Mouse (Mus musculus) retina, adult 2 months (tissue): ENCODE measurements around the gene Pik3ip1.

Experiments
- DNase-seq: peaks from one replicate; pipeline ENCODE4 v3.0.0-alpha.2; 2012; ENCODE audit warnings: low read depth, low spot score

Pik3ip1 gene

GRCm38 (mm10) chr11:3329891-3330451 is at the start of gene Pik3ip1:
Pik3ip1 (plus strand) TSS chr11:3330401.
- no peak for DNase-seq

GRCm38 (mm10) chr11:3282887-3283286 is 47.3 kb upstream of the Pik3ip1 start:
- no peak for DNase-seq

GRCm38 (mm10) chr11:3283645-3284044 is 46.6 kb upstream of the Pik3ip1 start:
- no peak for DNase-seq

- DNase-seq, result no peak
Measured at GRCm38 (mm10) chr11:3285940-3286339, 44.3 kb upstream of the Pik3ip1 start.

- DNase-seq, result no peak
Measured at GRCm38 (mm10) chr11:3287131-3287530, 43.1 kb upstream of the Pik3ip1 start.

GRCm38 (mm10) chr11:3287921-3288320 is 42.3 kb upstream of the Pik3ip1 start:
- no peak for DNase-seq

- no peak for DNase-seq
Measured at GRCm38 (mm10) chr11:3288521-3289301, 41.5 kb upstream of the Pik3ip1 start, which contains the start of gene Patz1. Patz1 (plus strand) TSS chr11:3288874.

GRCm38 (mm10) chr11:3289302-3289802 is 40.8 kb upstream of the Pik3ip1 start:
- DNase-seq, result peak; percentile 68

GRCm38 (mm10) chr11:3289803-3290639 is 40.2 kb upstream of the Pik3ip1 start:
- DNase-seq, result peak; percentile 82

GRCm38 (mm10) chr11:3290640-3291310 is 39.4 kb upstream of the Pik3ip1 start:
- no peak for DNase-seq

- no peak for DNase-seq
Measured at GRCm38 (mm10) chr11:3291311-3292061, 38.7 kb upstream of the Pik3ip1 start.

GRCm38 (mm10) chr11:3292062-3292421 is 38.2 kb upstream of the Pik3ip1 start:
- DNase-seq, result no peak

GRCm38 (mm10) chr11:3292711-3293249 is 37.4 kb upstream of the Pik3ip1 start:
- DNase-seq, result no peak

- DNase-seq, result no peak
Measured at GRCm38 (mm10) chr11:3293361-3293760, 36.8 kb upstream of the Pik3ip1 start.

- no peak for DNase-seq
Measured at GRCm38 (mm10) chr11:3294641-3295040, 35.6 kb upstream of the Pik3ip1 start.

GRCm38 (mm10) chr11:3296056-3296455 is 34.1 kb upstream of the Pik3ip1 start:
- no peak for DNase-seq

GRCm38 (mm10) chr11:3297871-3298812 is 32.1 kb upstream of the Pik3ip1 start:
- no peak for DNase-seq

GRCm38 (mm10) chr11:3298813-3299185 is 31.4 kb upstream of the Pik3ip1 start:
- no peak for DNase-seq

- DNase-seq, result no peak
Measured at GRCm38 (mm10) chr11:3301075-3301474, 29.1 kb upstream of the Pik3ip1 start.

GRCm38 (mm10) chr11:3302385-3302784 is 27.8 kb upstream of the Pik3ip1 start:
- DNase-seq, result no peak
